Mouse (Mus musculus) lung, adult 2 months (tissue): ENCODE results near the gene Emc10. TPM values are rescaled to one million over a fixed set of nuclear protein-coding genes. Genes with fewer than 3 reads are reported as not detected.

Source experiments
- DNase-seq: peaks from one replicate; pipeline ENCODE4 v3.0.0; 2022
- H3K4me1 ChIP-seq: fragments of 200-500 bp; 2 replicates; pipeline ENCODE4 v1.6.1; 2011; ENCODE audit warnings: low read length; ENCODE audit not compliant: control insufficient read depth, insufficient read depth
- H3K4me3 ChIP-seq: fragments of 200-500 bp; replicated peaks from 2 replicates; pipeline ENCODE3; 2011; ENCODE audit warnings: low read depth, mild to moderate bottlenecking, control low read depth, low read length; ENCODE audit errors: extremely low read depth
- CTCF ChIP-seq: fragments of 200-500 bp; IDR thresholded peaks from 2 replicates; pipeline ENCODE4 v1.5.1; 2011; ENCODE audit warnings: mild to moderate bottlenecking, low read length, control low read depth; ENCODE audit not compliant: insufficient read depth
- POLR2A ChIP-seq: fragments of 200-500 bp; IDR thresholded peaks from 2 replicates; pipeline ENCODE4 v1.6.1; 2011; ENCODE audit warnings: low read depth, mild to moderate bottlenecking, control low read depth, low read length, borderline replicate concordance; ENCODE audit errors: extremely low read depth
- WGBS: fragments of 180-500 bp; shearing (Covaris S2); methylation state at CpG from one replicate; pipeline ENCODE4 v1.1.7; 2018; 5-methylcytosine and 5-hydroxymethylcytosine counted together
- polyA plus RNA-seq: library from polyadenylated mRNA; depleted of rRNA; stranded (reverse); fragments of >200 nt; gene quantifications from 2 replicates; pipeline ENCODE4 v1.2.3, GENCODE M21; 2012

Gene Emc10
- polyA plus RNA-seq, 1 experiment, result 250 TPM

DNA sequence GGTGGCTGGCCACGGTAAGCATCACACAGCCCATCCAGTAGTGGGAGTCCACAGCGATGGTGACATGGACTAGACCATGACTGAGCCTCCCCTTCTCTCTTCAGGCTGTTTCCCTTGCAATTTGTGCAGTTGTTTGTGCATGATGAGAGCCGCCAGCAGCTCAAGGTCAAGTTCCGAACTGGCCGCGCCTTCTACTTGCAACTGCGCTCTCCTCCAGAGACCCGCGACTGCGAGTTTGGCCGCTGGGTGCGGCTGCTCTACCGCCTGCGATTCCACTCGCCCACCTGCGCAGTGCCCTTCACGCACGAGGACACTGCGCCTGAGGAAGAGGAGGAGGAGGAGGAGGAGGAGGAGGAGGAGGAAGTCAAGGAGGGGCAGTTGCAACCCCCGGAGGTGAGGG is 3.7 kb upstream of the Emc10 start:
- H3K4me3 ChIP-seq, result no peak overlapping the region
- no peaks in the 10 kb centered on the region for H3K4me1 ChIP-seq
- WGBS, result 46% methylated on average over 20 of the region's 20 CpGs
- TF ChIP-seq POLR2A (no peak), CTCF (no peak)
- no peak for DNase-seq

DNA sequence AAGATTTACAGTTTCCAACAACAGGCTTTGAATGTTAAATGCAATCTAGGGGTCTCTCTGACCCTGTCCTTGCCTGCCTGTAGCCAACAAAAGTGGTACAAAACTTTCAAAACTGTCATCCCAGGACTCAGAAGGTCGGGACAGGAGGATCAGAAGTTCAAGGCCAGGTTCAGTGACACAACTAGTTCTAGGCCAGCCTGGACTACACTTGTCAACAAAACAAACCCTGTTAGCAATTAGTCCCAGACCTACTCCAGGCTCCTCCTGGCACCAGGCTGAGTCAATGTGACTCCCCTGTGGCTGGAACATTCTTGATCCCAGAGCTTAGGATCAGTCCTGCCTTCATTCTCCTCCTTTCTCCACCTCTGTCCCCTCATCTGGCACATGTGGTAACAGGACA is 2.6 kb upstream of the Emc10 start:
- Histone ChIP-seq H3K4me3 (no peak overlapping the region), H3K4me1 (no peaks in the 10 kb centered on the region)
- WGBS, result 54% methylated on average over 1 of the region's 1 CpGs
- no peak for TF ChIP-seq CTCF
- TF ChIP-seq POLR2A, result no peak
- DNase-seq, result no peak

GRCm38 (mm10) chr7:44497361-44498055 is 1.2 kb upstream of the Emc10 start:
- DNase-seq, result no peak
- 78% methylated on average over 10 of the region's 10 CpGs for WGBS
- no peak for TF ChIP-seq POLR2A
- TF ChIP-seq CTCF, result no peak
- Histone ChIP-seq H3K4me3 (no peak overlapping the region), H3K4me1 (no peaks in the 10 kb centered on the region)

DNA sequence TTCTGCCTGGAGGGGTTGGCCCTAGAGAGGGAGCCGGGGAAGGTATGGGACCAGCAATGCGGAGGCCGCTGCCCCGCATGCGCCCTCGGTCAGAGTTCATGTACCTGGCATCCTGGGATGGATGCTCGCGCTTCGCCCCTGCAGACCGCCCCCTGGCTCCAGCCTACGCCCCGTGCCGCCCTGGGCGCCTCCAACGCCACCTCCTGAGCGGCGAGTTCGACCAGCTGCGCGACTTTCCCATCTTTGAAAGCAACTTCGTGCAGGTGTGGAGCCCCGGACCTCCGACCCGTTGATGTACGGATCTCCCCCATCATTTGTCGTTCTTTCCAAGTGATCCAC is 411 bp upstream of the Emc10 start:
- TF ChIP-seq CTCF (no peak), POLR2A (no peak)
- no peak for DNase-seq
- no peaks in the 10 kb centered on the region for H3K4me1 ChIP-seq
- peak overlapping the region; percentile 66 for H3K4me3 ChIP-seq
- WGBS, result 2% methylated on average over 26 of the region's 26 CpGs

GRCm38 (mm10) chr7:44495086-44495485 is 1.2 kb downstream of the Emc10 start:
- no peaks in the 10 kb centered on the region for H3K4me1 ChIP-seq
- 74% methylated on average over 7 of the region's 7 CpGs for WGBS
- no peak overlapping the region for H3K4me3 ChIP-seq
- DNase-seq, result no peak
- no peak for TF ChIP-seq CTCF
- TF ChIP-seq POLR2A, result no peak

GRCm38 (mm10) chr7:44494681-44495080 is 1.6 kb downstream of the Emc10 start:
- Histone ChIP-seq H3K4me1 (no peaks in the 10 kb centered on the region), H3K4me3 (no peak overlapping the region)
- no peak for DNase-seq
- TF ChIP-seq CTCF, result no peak
- no peak for TF ChIP-seq POLR2A
- WGBS, result 86% methylated on average over 12 of the region's 12 CpGs

GRCm38 (mm10) chr7:44492166-44492826 is 4.0 kb downstream of the Emc10 start:
- 94% methylated on average over 21 of the region's 21 CpGs for WGBS
- no peak for TF ChIP-seq POLR2A
- no peak for TF ChIP-seq CTCF
- Histone ChIP-seq H3K4me3 (no peak overlapping the region), H3K4me1 (no peaks in the 10 kb centered on the region)
- DNase-seq, result no peak

GRCm38 (mm10) chr7:44491391-44491790 is 4.9 kb downstream of the Emc10 start:
- TF ChIP-seq CTCF (no peak), POLR2A (no peak)
- WGBS, result 95% methylated on average over 5 of the region's 5 CpGs
- Histone ChIP-seq H3K4me3 (no peak overlapping the region), H3K4me1 (no peaks in the 10 kb centered on the region)
- DNase-seq, result no peak

GRCm38 (mm10) chr7:44490281-44490680 is 6.0 kb downstream of the Emc10 start:
- H3K4me1 ChIP-seq, result no peaks in the 10 kb centered on the region
- H3K4me3 ChIP-seq, result no peak overlapping the region
- no peak for TF ChIP-seq CTCF
- TF ChIP-seq POLR2A, result no peak
- DNase-seq, result no peak
- WGBS, result 80% methylated on average over 4 of the region's 4 CpGs

- no peak for DNase-seq
- TF ChIP-seq CTCF (no peak), POLR2A (no peak)
Observed at GRCm38 (mm10) chr7:44488545-44488944, 7.8 kb downstream of the Emc10 start.

More at GRCm38 (mm10) chr7:44488545-44488944, 7.8 kb downstream of the Emc10 start:
- Histone ChIP-seq H3K4me3 (no peak overlapping the region), H3K4me1 (no peaks in the 10 kb centered on the region)
- 89% methylated on average over 8 of the region's 8 CpGs for WGBS
